31 mouse cellular contexts compared by ENCODE assay signal in genomic region chr11:75673411-75673810, GRCm38 (mm10).
"Had no signal": no experiment of that assay in that cellular context is flagged by ENCODE, and none has a peak within 500 bp of the region (broad histone marks: within the 10 kb centered on the region; RNA-seq: fewer than 3 reads in every experiment).

No protein-coding gene starts in this region.

- H3K4me1 ChIP-seq: limb, embryonic 13.5 days; limb, embryonic 15.5 days; midbrain, embryonic 12.5 days had no signal

- H3K27me3 ChIP-seq: limb, embryonic 12.5 days; limb, embryonic 13.5 days; limb, embryonic 15.5 days; liver, embryonic 13.5 days; liver, embryonic 15.5 days; lung, embryonic 15.5 days; megakaryocyte, embryonic 14.5 days; midbrain, embryonic 12.5 days; midbrain, embryonic 13.5 days; midbrain, embryonic 15.5 days; neural tube, embryonic 12.5 days; neural tube, embryonic 13.5 days had no signal

- H3K9me3 ChIP-seq: limb, embryonic 10.5 days; limb, embryonic 12.5 days; limb, embryonic 13.5 days; limb, embryonic 15.5 days; liver, embryonic 13.5 days; liver, embryonic 15.5 days; lung, embryonic 15.5 days; megakaryocyte, embryonic 14.5 days; midbrain, embryonic 10.5 days; midbrain, embryonic 12.5 days; midbrain, embryonic 13.5 days; midbrain, embryonic 15.5 days; neural tube, embryonic 12.5 days; neural tube, embryonic 13.5 days had no signal

- ATAC-seq: liver, postnatal 0 days; lung, postnatal 0 days; midbrain, embryonic 13.5 days; midbrain, embryonic 15.5 days; midbrain, embryonic 16.5 days had no signal

- H3K4me2 ChIP-seq: limb, embryonic 12.5 days; limb, embryonic 13.5 days; limb, embryonic 15.5 days; liver, embryonic 13.5 days; liver, embryonic 15.5 days; lung, embryonic 14.5 days; lung, embryonic 15.5 days; midbrain, embryonic 11.5 days; midbrain, embryonic 12.5 days; midbrain, embryonic 13.5 days; midbrain, embryonic 15.5 days; neural tube, embryonic 12.5 days; neural tube, embryonic 13.5 days had no signal

- H3K27ac ChIP-seq: limb, embryonic 10.5 days; limb, embryonic 12.5 days; limb, embryonic 13.5 days; limb, embryonic 15.5 days; liver, embryonic 13.5 days; liver, embryonic 14.5 days; liver, embryonic 15.5 days; lung, embryonic 15.5 days; macrophage; midbrain, embryonic 10.5 days; midbrain, embryonic 12.5 days; midbrain, embryonic 13.5 days; midbrain, embryonic 15.5 days; neural tube, embryonic 12.5 days; neural tube, embryonic 13.5 days had no signal

- H3K4me3 ChIP-seq: limb, embryonic 10.5 days; limb, embryonic 12.5 days; limb, embryonic 13.5 days; limb, embryonic 15.5 days; liver, embryonic 13.5 days; liver, embryonic 15.5 days; lung, embryonic 15.5 days; megakaryocyte, embryonic 14.5 days; midbrain, embryonic 10.5 days; midbrain, embryonic 12.5 days; midbrain, embryonic 13.5 days; midbrain, embryonic 15.5 days; myocyte; neural tube, embryonic 12.5 days; neural tube, embryonic 13.5 days had no signal

- H3K36me3 ChIP-seq: midbrain, embryonic 13.5 days; midbrain, embryonic 15.5 days had no signal

- H3K9ac ChIP-seq: limb, embryonic 12.5 days; limb, embryonic 13.5 days; limb, embryonic 15.5 days; liver, embryonic 13.5 days; liver, embryonic 14.5 days; liver, embryonic 15.5 days; liver, postnatal 0 days; lung, embryonic 14.5 days; lung, embryonic 15.5 days; midbrain, embryonic 12.5 days; midbrain, embryonic 13.5 days; midbrain, embryonic 15.5 days; neural tube, embryonic 12.5 days; neural tube, embryonic 13.5 days had no signal

- DNase-seq: left cerebral cortex, postnatal 4 days; liver; liver, embryonic 13.5 days; liver, postnatal 0 days; lung, adult 18-20 months; lung, adult 2 months; lung, embryonic 14.5 days; lung, postnatal 10 days; lung, postnatal 14 days; lung, postnatal 36 days; lung, postnatal 4 days; midbrain, embryonic 14.5 days had no signal
